Mouse (Mus musculus) midbrain, embryonic 13.5 days (tissue): ENCODE data around the gene Gm42906. TPM values are rescaled to one million over a fixed set of nuclear protein-coding genes. Genes with fewer than 3 reads are reported as not detected.

Source experiments
- ATAC-seq: fragments of 200-750 bp; cut with Nextera tagmentation; 2 replicates; pipeline ENCODE4 v1.8.0; 2017; ENCODE audit warnings: mild to moderate bottlenecking, moderate TSS enrichment, moderate library complexity
- H3K27ac ChIP-seq: fragments of 300-500 bp; sonication (generic); 2 replicates; pipeline ENCODE4 v1.5.1; 2015; ENCODE audit warnings: inconsistent platforms, mild to moderate bottlenecking, moderate library complexity
- H3K27me3 ChIP-seq: fragments of 300-500 bp; sonication (generic); 2 replicates; pipeline ENCODE4 v1.6.1; 2015; ENCODE audit warnings: mild to moderate bottlenecking, inconsistent platforms
- H3K36me3 ChIP-seq: fragments of 300-500 bp; sonication (generic); 2 replicates; pipeline ENCODE4 v1.6.1; 2015; ENCODE audit warnings: mild to moderate bottlenecking, inconsistent platforms
- H3K4me1 ChIP-seq: fragments of 300-500 bp; sonication (generic); replicated peaks from 2 replicates; pipeline ENCODE4 v1.6.1; 2015; ENCODE audit warnings: inconsistent platforms
- H3K4me2 ChIP-seq: fragments of 300-500 bp; sonication (generic); replicated peaks from 2 replicates; pipeline ENCODE4 v1.6.1; 2015; ENCODE audit warnings: moderate library complexity, mild to moderate bottlenecking, inconsistent platforms
- H3K4me3 ChIP-seq: fragments of 300-500 bp; sonication (generic); replicated peaks from 2 replicates; pipeline ENCODE4 v1.5.1; 2015; ENCODE audit warnings: mild to moderate bottlenecking, inconsistent platforms
- H3K9ac ChIP-seq: fragments of 300-500 bp; sonication (generic); replicated peaks from 2 replicates; pipeline ENCODE4 v1.6.1; 2015; ENCODE audit warnings: mild to moderate bottlenecking, inconsistent platforms
- H3K9me3 ChIP-seq: fragments of 300-500 bp; sonication (generic); 2 replicates; pipeline ENCODE4 v1.6.1; 2016; ENCODE audit warnings: mild to moderate bottlenecking, inconsistent platforms
- WGBS: fragments of 180-500 bp; shearing (Covaris S2); methylation state at CpG from one replicate; pipeline ENCODE4 v1.1.7; 2015; 5-methylcytosine and 5-hydroxymethylcytosine counted together
- polyA plus RNA-seq: library from polyadenylated mRNA; unstranded; fragments of >200 nt; fragmentation: Nextera tagmentation; extraction: Ambion mirVana; gene quantifications from 2 replicates; pipeline ENCODE4 v1.2.1, GENCODE M21; 2015

Gene Gm42906
- polyA plus RNA-seq, 1 experiment from 2014 or later: not detected

DNA sequence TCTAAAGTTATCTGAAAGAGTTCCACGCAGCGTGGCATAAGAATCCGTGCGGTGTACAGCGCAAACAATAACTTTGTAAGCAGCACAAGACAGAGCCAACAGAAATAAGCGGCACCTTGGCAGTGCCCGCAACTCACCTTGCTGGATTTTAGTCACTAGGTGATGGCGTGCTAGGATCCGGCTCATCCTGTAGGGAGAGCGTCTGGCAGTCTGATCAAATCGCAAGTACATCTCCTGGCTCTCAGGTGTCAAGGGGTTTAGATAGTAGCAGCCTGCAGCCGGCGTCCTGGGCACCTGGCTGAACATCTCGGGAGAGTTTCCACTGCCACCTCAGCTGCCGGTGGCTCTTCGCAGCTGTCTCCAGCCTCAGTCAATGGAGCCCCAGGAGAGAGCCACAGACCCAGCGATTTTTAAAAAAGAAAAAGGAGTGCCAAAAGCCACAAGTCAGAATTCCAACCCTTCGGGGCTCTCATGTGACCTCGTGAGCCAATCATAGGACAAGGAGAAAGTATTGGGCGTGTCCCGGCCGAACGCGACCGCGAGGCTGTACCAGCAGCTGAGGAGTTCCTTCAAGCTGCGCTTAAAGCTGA, 238.1 kb downstream of the Gm42906 start:
- H3K27me3 ChIP-seq: peaks cover 10% of the 10 kb centered on the region; the same call in 1 of the 2 replicates
- H3K27ac ChIP-seq: no peak overlapping the region
- H3K4me1 ChIP-seq: peaks cover 10% of the 10 kb centered on the region; the same call in 1 of the 2 replicates
- ATAC-seq: peak; percentile 92
- no peaks in the 10 kb centered on the region for H3K36me3 ChIP-seq
- H3K4me3 ChIP-seq: peak overlapping the region; percentile 55
- H3K4me2 ChIP-seq: peak overlapping the region; percentile 86
- peak overlapping the region; percentile 63 for H3K9ac ChIP-seq
- H3K9me3 ChIP-seq: no peaks in the 10 kb centered on the region
- 3% methylated on average over 27 of the region's 27 CpGs for WGBS

GRCm38 (mm10) chr5:151189321-151189720, 238.6 kb downstream of the Gm42906 start:
- WGBS: 55% methylated on average over 3 of the region's 3 CpGs
- ATAC-seq: no peak
- peak overlapping the region; percentile 86 for H3K4me2 ChIP-seq
- no peaks in the 10 kb centered on the region for H3K36me3 ChIP-seq
- peaks cover 10% of the 10 kb centered on the region; the same call in 1 of the 2 replicates for H3K4me1 ChIP-seq
- peaks cover 10% of the 10 kb centered on the region; the same call in 1 of the 2 replicates for H3K27me3 ChIP-seq
- no peak overlapping the region for H3K27ac ChIP-seq
- peak overlapping the region; percentile 63; the same call in 1 of the 2 replicates for H3K9ac ChIP-seq
- peak overlapping the region; percentile 55 for H3K4me3 ChIP-seq
- no peaks in the 10 kb centered on the region for H3K9me3 ChIP-seq

DNA sequence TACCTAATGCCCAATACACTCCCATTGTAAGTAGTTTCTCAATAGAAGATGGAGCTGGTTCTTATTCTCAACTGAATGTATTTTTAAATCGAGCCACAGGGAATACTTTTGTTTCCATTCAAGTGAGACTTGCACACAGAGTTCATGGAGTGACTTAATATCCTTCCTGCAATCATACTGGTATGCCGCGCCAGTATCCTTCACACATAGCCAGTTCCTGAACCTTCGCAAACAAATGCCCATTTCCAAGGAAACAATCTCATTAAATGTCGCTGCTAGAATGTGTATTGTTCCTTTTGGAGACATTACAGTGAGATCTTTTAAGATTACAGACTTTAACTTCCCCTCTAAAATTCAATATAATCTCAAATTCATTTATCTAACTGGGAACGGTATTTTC, 239.3 kb downstream of the Gm42906 start:
- no peak overlapping the region for H3K27ac ChIP-seq
- peaks cover 10% of the 10 kb centered on the region; the same call in 1 of the 2 replicates for H3K4me1 ChIP-seq
- 87% methylated on average over 6 of the region's 6 CpGs for WGBS
- H3K4me3 ChIP-seq: no peak overlapping the region
- ATAC-seq: no peak
- no peaks in the 10 kb centered on the region for H3K36me3 ChIP-seq
- H3K4me2 ChIP-seq: no peak overlapping the region
- no peaks in the 10 kb centered on the region for H3K9me3 ChIP-seq
- H3K9ac ChIP-seq: no peak overlapping the region
- peaks cover 10% of the 10 kb centered on the region; the same call in 1 of the 2 replicates for H3K27me3 ChIP-seq

DNA sequence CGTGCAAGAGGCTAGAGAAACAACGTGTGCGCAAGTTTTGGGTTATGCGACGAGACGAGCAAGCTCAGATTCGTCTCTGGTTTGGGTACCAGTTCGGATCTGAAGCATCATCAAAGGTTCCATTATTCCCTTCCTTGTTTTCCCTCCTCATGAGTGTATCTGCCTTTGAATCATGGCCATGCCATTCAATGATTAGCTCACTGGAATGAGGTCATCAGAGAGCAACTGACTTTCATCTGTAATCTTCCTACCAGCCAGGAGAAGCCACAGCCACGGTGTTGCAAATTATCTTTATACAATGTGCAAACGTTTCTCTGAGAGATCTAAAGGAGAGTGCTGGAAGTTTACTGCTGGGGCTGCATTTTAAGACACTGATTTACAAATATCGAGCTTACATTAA, 240.6 kb downstream of the Gm42906 start:
- ATAC-seq: no peak
- H3K27me3 ChIP-seq: peaks cover 10% of the 10 kb centered on the region; the same call in 1 of the 2 replicates
- H3K36me3 ChIP-seq: no peaks in the 10 kb centered on the region
- WGBS: 87% methylated on average over 11 of the region's 11 CpGs
- H3K9ac ChIP-seq: no peak overlapping the region
- no peak overlapping the region for H3K27ac ChIP-seq
- no peak overlapping the region for H3K4me2 ChIP-seq
- H3K4me1 ChIP-seq: peaks cover 10% of the 10 kb centered on the region; the same call in 1 of the 2 replicates
- H3K4me3 ChIP-seq: no peak overlapping the region
- no peaks in the 10 kb centered on the region for H3K9me3 ChIP-seq

DNA sequence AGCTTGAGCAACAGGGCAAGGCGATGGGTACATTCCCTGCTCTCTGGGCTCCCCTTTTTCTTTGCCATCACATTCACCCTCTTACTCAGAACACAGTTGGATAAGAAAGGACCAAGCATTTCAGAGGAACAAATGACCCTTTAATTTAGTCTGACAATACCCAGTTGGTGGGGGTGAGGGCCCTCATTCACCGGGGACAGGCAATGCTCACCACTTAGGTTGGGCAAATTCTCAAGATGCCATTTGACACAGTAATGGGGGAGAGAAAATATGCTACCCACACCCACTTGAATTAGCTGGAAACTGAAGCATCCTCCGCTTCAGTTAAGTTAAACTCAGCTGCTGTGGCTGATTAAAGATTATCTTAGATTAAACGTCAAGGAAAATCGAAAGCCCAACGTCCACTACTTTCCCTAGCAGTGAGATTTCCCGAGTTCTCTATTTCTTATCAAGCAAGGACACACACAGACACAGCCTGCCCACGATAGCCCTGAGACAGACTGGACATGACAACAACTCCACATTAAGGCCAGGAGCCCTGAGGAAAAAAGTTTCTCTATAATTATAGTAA, 242.6 kb downstream of the Gm42906 start:
- no peaks in the 10 kb centered on the region for H3K9me3 ChIP-seq
- H3K36me3 ChIP-seq: no peaks in the 10 kb centered on the region
- peaks cover 7% of the 10 kb centered on the region; the same call in 1 of the 2 replicates for H3K27me3 ChIP-seq
- no peak overlapping the region for H3K27ac ChIP-seq
- H3K4me1 ChIP-seq: peaks cover 10% of the 10 kb centered on the region; the same call in 1 of the 2 replicates
- no peak overlapping the region for H3K4me3 ChIP-seq
- no peak overlapping the region for H3K9ac ChIP-seq
- no peak for ATAC-seq
- H3K4me2 ChIP-seq: no peak overlapping the region
- WGBS: 80% methylated on average over 8 of the region's 8 CpGs

- Histone ChIP-seq H3K27ac (no peak overlapping the region), H3K9me3 (no peaks in the 10 kb centered on the region), H3K4me3 (no peak overlapping the region), H3K4me1 (no peaks in the 10 kb centered on the region), H3K36me3 (no peaks in the 10 kb centered on the region), H3K9ac (no peak overlapping the region), H3K27me3 (no peaks in the 10 kb centered on the region), H3K4me2 (no peak overlapping the region)
- no peak for ATAC-seq
- WGBS: 94% methylated on average over 11 of the region's 11 CpGs
Measured at GRCm38 (mm10) chr5:151183656-151184240, 244.2 kb downstream of the Gm42906 start.

GRCm38 (mm10) chr5:151181288-151181687, 246.7 kb downstream of the Gm42906 start:
- 94% methylated on average over 8 of the region's 8 CpGs for WGBS
- no peak for ATAC-seq
- Histone ChIP-seq H3K9me3 (no peaks in the 10 kb centered on the region), H3K4me2 (no peak overlapping the region), H3K36me3 (no peaks in the 10 kb centered on the region), H3K9ac (no peak overlapping the region), H3K4me1 (no peaks in the 10 kb centered on the region), H3K27ac (no peak overlapping the region), H3K27me3 (no peaks in the 10 kb centered on the region), H3K4me3 (no peak overlapping the region)

DNA sequence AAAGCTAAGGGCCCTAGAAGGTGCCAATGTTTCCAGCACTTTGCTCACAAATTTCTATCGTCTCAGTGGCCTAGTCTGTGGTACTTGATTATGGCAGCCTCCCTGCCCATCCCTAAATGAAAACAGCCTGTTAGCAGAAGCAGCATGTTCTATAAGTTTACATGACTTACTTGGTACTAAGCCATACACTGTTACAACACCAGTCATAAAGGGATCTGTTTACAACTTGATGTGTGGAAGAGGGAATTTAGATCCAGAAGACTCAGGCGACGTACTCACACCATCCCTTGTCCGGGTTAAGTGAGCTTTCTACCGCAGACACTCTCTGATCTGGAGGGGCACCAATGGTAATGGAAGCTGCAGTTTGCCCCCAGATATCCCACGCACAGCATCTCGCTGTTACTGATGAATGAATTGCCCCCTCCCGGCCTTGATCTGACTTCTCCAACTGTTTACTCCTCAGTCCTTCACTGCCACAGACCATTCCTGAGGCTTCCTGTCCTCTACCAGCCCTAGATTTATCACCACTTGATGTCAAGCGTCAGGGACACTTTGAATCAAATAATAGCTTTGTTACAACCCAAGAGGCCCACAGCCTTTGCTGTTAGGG, 247.7 kb downstream of the Gm42906 start:
- no peak overlapping the region for H3K9ac ChIP-seq
- H3K4me2 ChIP-seq: no peak overlapping the region
- no peak for ATAC-seq
- H3K9me3 ChIP-seq: no peaks in the 10 kb centered on the region
- WGBS: 91% methylated on average over 9 of the region's 9 CpGs
- no peaks in the 10 kb centered on the region for H3K27me3 ChIP-seq
- H3K4me1 ChIP-seq: no peaks in the 10 kb centered on the region
- H3K4me3 ChIP-seq: no peak overlapping the region
- H3K27ac ChIP-seq: no peak overlapping the region
- no peaks in the 10 kb centered on the region for H3K36me3 ChIP-seq

DNA sequence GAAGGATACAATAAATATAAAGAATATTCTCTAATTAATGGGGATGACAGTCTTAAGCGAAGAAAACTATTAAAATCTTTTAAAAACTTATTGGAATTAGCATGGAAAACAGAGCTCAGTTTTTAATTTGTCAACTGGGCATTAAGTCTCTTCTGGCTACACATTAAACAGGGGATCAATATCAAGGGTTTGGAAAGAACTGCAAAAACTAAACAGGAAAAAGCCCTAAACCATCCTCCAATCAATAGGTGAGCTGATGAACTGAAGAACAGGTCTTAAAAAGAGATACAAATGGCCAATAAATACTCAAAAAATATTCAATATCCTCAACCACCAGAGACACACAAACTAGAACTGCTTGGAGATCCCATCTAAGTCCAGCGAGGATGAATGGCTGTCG, 250.8 kb downstream of the Gm42906 start:
- Histone ChIP-seq H3K4me1 (no peaks in the 10 kb centered on the region), H3K4me2 (no peak overlapping the region), H3K9ac (no peak overlapping the region), H3K4me3 (no peak overlapping the region), H3K27me3 (no peaks in the 10 kb centered on the region), H3K9me3 (no peaks in the 10 kb centered on the region), H3K27ac (no peak overlapping the region), H3K36me3 (no peaks in the 10 kb centered on the region)
- ATAC-seq: no peak
- WGBS: 90% methylated on average over 3 of the region's 3 CpGs

- no peak overlapping the region for H3K4me3 ChIP-seq
- H3K4me1 ChIP-seq: no peaks in the 10 kb centered on the region
- no peak overlapping the region for H3K27ac ChIP-seq
- H3K36me3 ChIP-seq: no peaks in the 10 kb centered on the region
- WGBS: 78% methylated on average over 4 of the region's 4 CpGs
- H3K27me3 ChIP-seq: no peaks in the 10 kb centered on the region
- no peak overlapping the region for H3K9ac ChIP-seq
- ATAC-seq: no peak
- no peaks in the 10 kb centered on the region for H3K9me3 ChIP-seq
- H3K4me2 ChIP-seq: no peak overlapping the region
Measured at GRCm38 (mm10) chr5:151175897-151176313, 252.1 kb downstream of the Gm42906 start.

GRCm38 (mm10) chr5:151174485-151175460, 253.2 kb downstream of the Gm42906 start:
- H3K9me3 ChIP-seq: no peaks in the 10 kb centered on the region

More at GRCm38 (mm10) chr5:151174485-151175460, 253.2 kb downstream of the Gm42906 start:
- 82% methylated on average over 7 of the region's 7 CpGs for WGBS
- H3K4me1 ChIP-seq: no peaks in the 10 kb centered on the region
- no peaks in the 10 kb centered on the region for H3K36me3 ChIP-seq
- no peaks in the 10 kb centered on the region for H3K27me3 ChIP-seq
- no peak overlapping the region for H3K4me2 ChIP-seq
- H3K4me3 ChIP-seq: no peak overlapping the region
- H3K27ac ChIP-seq: no peak overlapping the region
- ATAC-seq: no peak
- H3K9ac ChIP-seq: no peak overlapping the region
